Mouse (Mus musculus): Measurements from ENCODE around the gene Neu1.

DNA sequence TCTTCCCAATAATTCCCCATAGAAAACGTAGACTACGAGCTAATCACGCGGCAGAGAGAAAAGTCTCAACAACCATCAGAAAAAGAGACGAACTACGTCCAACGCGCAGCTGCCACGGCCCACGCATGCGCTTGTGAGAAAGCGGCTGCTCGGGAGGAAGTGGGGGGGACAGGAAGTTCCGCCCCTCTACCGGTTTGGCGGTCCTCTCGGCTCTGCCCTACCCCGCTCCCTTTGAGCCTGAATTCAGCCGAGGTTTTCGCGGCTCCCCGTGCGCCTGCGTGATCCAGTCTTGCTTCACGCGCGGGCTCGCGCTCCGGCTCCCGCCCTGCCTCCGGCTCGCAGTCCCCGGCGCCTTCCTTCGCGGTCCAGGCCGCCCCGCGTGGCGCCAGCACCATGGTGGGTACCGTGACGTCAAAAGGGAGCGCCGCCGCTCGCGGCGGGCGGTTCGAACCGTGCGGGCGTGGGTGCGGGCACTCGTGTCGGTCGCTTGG, 50.7 kb downstream of the Neu1 start, which contains the start of gene Lsm2:
- no peak for TF ChIP-seq CTCF (IDR thresholded peaks at IDR 0.05; ENCODE audit: control insufficient read depth, insufficient read depth, insufficient replicate concordance, low read depth, low read length)
- peak; percentile 95 for TF ChIP-seq POLR2A (IDR thresholded peaks at IDR 0.05; ENCODE audit: control insufficient read depth, low read depth, low read length)

Data from testis, adult 2 months (tissue).